Mouse (Mus musculus) spleen, adult 10 weeks (tissue): ENCODE data around the gene Apoc2. TPM values are rescaled to one million over a fixed set of nuclear protein-coding genes. Genes with fewer than 3 reads are reported as not detected.

Experiments used
- polyA plus RNA-seq: library from polyadenylated mRNA; stranded (reverse); fragments of 350-450 nt; fragmentation: Illumina TruSeq; extraction: RNeasy Lipid Tissue Mini Kit (QIAGEN cat#74804); gene quantifications from one replicate; pipeline ENCODE4 v1.2.3, GENCODE M21; 2015; ENCODE audit warnings: low replicate concordance; ENCODE audit not compliant: insufficient read depth

The Apoc2 gene
- 2.6 TPM for polyA plus RNA-seq

GRCm38 (mm10) chr7:19677872-19678271 is at the start of gene Apoc2:
Apoc2 (minus strand) TSS chr7:19677941.

GRCm38 (mm10) chr7:19715239-19716054 is 37.7 kb upstream of the Apoc2 start, which contains the start of gene Tomm40:
Tomm40 (minus strand) TSS chr7:19715438.

GRCm38 (mm10) chr7:19698907-19699826 is 21.4 kb upstream of the Apoc2 start, which contains the start of gene Apoe:
Apoe (minus strand) TSS chr7:19699188.

GRCm38 (mm10) chr7:19691873-19692865 is 14.4 kb upstream of the Apoc2 start, which contains the start of gene Apoc1:
Apoc1 (minus strand) TSS chr7:19692660.

GRCm38 (mm10) chr7:19681202-19681694 is 3.5 kb upstream of the Apoc2 start, which contains the start of the genes Gm44805 and Apoc4:
Gm44805 (minus strand) TSS chr7:19681423.
Apoc4 (minus strand) TSS chr7:19681479.

GRCm38 (mm10) chr7:19664955-19665841 is 12.5 kb downstream of the Apoc2 start, which contains the start of gene Clptm1:
Clptm1 (minus strand) TSS chr7:19665033.

GRCm38 (mm10) chr7:19629361-19629734 is 48.4 kb downstream of the Apoc2 start, which contains the start of gene Relb:
Relb (minus strand) TSS chr7:19629438.

Other genes starting within 250 kb of the Apoc2 start
- 9.6 TPM for gene Mark4, start 219.1 kb downstream of the Apoc2 start, polyA plus RNA-seq
- 2.4 TPM for gene Exoc3l2, start 214.6 kb downstream of the Apoc2 start, polyA plus RNA-seq
- 8.9 TPM for gene Bloc1s3, start 169.6 kb downstream of the Apoc2 start, polyA plus RNA-seq
- 4.6 TPM for gene Trappc6a, start 169.5 kb downstream of the Apoc2 start, polyA plus RNA-seq
- 0.26 TPM for gene Nkpd1, start 160.1 kb downstream of the Apoc2 start, polyA plus RNA-seq
- gene Ppp1r37, start 114.9 kb downstream of the Apoc2 start, polyA plus RNA-seq = 6.9 TPM
- gene Zfp296, start 100.7 kb downstream of the Apoc2 start, polyA plus RNA-seq = 2.5 TPM
- gene Gemin7, start 100.3 kb downstream of the Apoc2 start, polyA plus RNA-seq = 77.3 TPM
- 39.0 TPM for gene Clasrp, start 73.5 kb downstream of the Apoc2 start, polyA plus RNA-seq
- 33.2 TPM for gene Relb, start 48.5 kb downstream of the Apoc2 start, polyA plus RNA-seq
- 90.3 TPM for gene Clptm1, start 12.9 kb downstream of the Apoc2 start, polyA plus RNA-seq
- gene Gm44805, start 3.5 kb upstream of the Apoc2 start, polyA plus RNA-seq = not detected
- not detected for gene Apoc4, start 3.5 kb upstream of the Apoc2 start, polyA plus RNA-seq
- gene Apoc1, start 14.7 kb upstream of the Apoc2 start, polyA plus RNA-seq = 27.6 TPM
- gene Apoe, start 21.2 kb upstream of the Apoc2 start, polyA plus RNA-seq = 297 TPM
- gene Tomm40, start 37.5 kb upstream of the Apoc2 start, polyA plus RNA-seq = 9.2 TPM
- 6.5 TPM for gene Nectin2, start 72.5 kb upstream of the Apoc2 start, polyA plus RNA-seq
- 2.9 TPM for gene Bcam, start 93.1 kb upstream of the Apoc2 start, polyA plus RNA-seq
- 0.40 TPM for gene Cblc, start 118.9 kb upstream of the Apoc2 start, polyA plus RNA-seq
- gene Bcl3, start 144.8 kb upstream of the Apoc2 start, polyA plus RNA-seq = 48.7 TPM
- gene Gm19345, start 174.1 kb upstream of the Apoc2 start, polyA plus RNA-seq = not detected
- gene Ceacam16, start 183.4 kb upstream of the Apoc2 start, polyA plus RNA-seq = 1.2 TPM
- 0.32 TPM for gene Ceacam19, start 210.0 kb upstream of the Apoc2 start, polyA plus RNA-seq
- gene Pvr, start 243.2 kb upstream of the Apoc2 start, polyA plus RNA-seq = 22.2 TPM